Mouse (Mus musculus): ENCODE results near the gene Cdc42se1. TPM values are rescaled to one million over a fixed set of nuclear protein-coding genes. Genes with fewer than 3 reads are reported as not detected.

Cdc42se1 gene
- polyA plus RNA-seq, 1 experiment from 2014 or later, result 43.9 TPM

GRCm38 (mm10) chr3:95277149-95277551 is 48.6 kb downstream of the Cdc42se1 start:
- Histone ChIP-seq H3K9ac (peak overlapping the region; percentile 39; the same call in 1 of the 2 replicates), H3K4me1 (replicated peaks) (peaks cover 78% of the 10 kb centered on the region), H3K9me3 (replicated peaks) (no peaks in the 10 kb centered on the region), H3K27ac (peak overlapping the region; percentile 67), H3K4me2 (no peak overlapping the region), H3K4me3 (replicated peaks) (no peak overlapping the region), H3K27me3 (no peaks in the 10 kb centered on the region), H3K36me3 (no peaks in the 10 kb centered on the region)
- ATAC-seq (ENCODE audit: low read depth) (no peak), DNase-seq (peak; percentile 43)
- WGBS (ENCODE audit: insufficient replicate concordance), result 70% methylated on average over 1 of the region's 1 CpGs

DNA sequence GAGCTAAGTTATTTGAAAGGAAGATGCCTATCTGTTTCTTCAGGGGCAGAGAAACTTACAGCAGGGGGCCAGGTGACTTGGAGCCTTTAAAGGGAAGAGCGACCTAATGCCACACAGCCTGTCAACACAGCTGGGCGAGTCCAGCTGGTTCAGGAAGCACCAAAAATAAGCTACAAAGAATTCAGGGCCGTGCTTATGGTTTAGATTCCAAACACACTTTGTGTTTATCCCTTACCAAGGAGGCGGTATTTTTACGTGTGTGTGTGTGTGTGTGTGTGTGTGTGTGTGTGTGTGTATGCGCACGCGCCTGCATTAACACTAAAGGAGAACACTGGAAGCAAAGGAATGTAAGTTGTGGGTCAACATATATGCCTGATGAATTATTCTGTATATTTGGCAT is 52.2 kb downstream of the Cdc42se1 start:
- Histone ChIP-seq H3K9ac (peak overlapping the region; percentile 90), H3K27me3 (no peaks in the 10 kb centered on the region), H3K4me2 (peak overlapping the region; percentile 79), H3K36me3 (no peaks in the 10 kb centered on the region), H3K4me3 (replicated peaks) (peak overlapping the region; percentile 82), H3K4me1 (replicated peaks) (peaks cover 77% of the 10 kb centered on the region), H3K27ac (peak overlapping the region; percentile 90), H3K9me3 (replicated peaks) (no peaks in the 10 kb centered on the region)
- DNase-seq (no peak), ATAC-seq (ENCODE audit: low read depth) (no peak)
- WGBS (ENCODE audit: insufficient replicate concordance), result 11% methylated on average over 8 of the region's 8 CpGs

DNA sequence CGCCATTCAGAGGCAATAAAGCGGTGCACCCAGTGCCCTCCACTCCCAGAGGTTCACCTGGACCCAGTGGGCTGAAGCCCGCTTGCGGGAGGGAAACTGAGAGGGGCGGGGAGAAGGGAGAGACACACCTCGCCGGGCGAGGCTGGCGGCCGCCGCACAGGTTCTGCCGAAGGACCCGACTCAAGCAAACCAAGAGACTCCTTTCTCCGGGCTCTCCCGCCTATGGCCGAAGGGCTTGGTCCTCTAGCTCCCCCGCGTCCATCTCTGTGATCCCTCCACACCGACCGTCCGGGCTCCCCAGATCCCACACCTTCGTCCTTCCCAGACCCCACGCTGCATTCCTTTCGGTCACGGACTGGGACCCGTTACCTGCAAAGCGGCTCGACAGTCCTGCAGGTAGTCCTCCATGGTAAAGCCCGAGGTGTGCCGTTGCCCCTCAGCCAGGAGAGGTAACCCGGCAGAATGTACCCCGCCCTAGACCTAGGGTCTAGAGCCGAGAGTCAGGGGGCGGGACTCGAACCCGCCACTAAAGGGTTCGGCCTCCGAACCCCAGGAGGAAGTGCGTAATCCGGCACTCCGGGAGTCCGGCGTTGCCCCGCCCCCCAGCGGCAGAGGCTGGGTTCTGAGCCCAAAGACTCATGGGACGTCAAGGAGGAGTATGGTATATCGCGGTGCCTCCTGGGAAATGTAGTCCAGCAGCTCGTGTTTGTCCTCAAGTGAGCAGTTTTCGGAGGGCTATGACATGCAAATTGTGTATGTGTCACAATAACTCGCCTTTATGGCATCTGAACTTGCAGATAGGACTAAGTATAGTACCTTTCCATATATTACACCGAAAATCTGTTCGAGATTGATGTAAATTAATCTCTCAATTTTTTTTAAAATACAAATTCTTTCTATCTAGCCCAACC is 52.9 kb downstream of the Cdc42se1 start, which contains the start of the genes Mindy1 and Prune1:
Gene Mindy1 (plus strand): TSS at position 130 of the 911 bp plus-strand sequence.
Gene Prune1 (minus strand): TSS at position 861 of the 911 bp plus-strand sequence.
- Histone ChIP-seq H3K4me2 (peak within 1 kb of the TSS; percentile 79), H3K4me1 (replicated peaks) (peaks cover 76% of the 10 kb centered on the region), H3K4me3 (replicated peaks) (peak within 1 kb of the TSS; percentile 82), H3K27me3 (no peaks in the 10 kb centered on the region), H3K9me3 (replicated peaks) (no peaks in the 10 kb centered on the region), H3K27ac (peak within 1 kb of the TSS; percentile 97), H3K9ac (peak within 1 kb of the TSS; percentile 90), H3K36me3 (no peaks in the 10 kb centered on the region)
- under 1% methylated on average over 53 of the region's 53 CpGs for WGBS (ENCODE audit: insufficient replicate concordance)
- ATAC-seq (ENCODE audit: low read depth) (peak; percentile 83), DNase-seq (peak; percentile 99)

DNA sequence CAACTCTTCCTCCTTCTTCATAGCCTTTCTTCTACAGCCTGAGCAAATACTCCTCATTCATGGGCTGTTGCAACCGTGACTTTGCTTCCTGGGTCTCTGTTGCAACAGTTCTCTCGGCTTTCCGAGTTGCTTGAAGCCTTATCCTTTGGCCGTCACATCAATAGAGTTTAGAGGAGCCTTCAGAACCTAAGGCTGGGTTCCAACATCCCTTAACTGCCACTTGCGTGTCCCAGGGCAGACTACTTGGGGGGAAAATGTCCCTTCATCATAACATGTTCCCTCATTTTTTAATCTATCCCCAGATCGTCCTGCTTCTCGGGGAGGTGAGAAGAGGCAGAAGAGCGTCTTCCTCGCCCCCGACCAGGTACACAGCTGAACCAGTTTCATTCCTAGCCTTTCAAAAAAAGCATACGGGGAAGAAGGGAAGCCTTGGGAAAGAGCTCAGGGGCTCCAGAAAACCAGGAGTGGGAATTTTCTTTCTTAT is 53.9 kb downstream of the Cdc42se1 start:
- Histone ChIP-seq H3K27me3 (no peaks in the 10 kb centered on the region), H3K9me3 (replicated peaks) (no peaks in the 10 kb centered on the region), H3K27ac (peak overlapping the region; percentile 97), H3K36me3 (0 out of 2 replicates have a peak, but pooled peaks cover 2% of the 10 kb centered on the region), H3K4me3 (replicated peaks) (peak overlapping the region; percentile 82), H3K4me2 (peak overlapping the region; percentile 79), H3K9ac (peak overlapping the region; percentile 89), H3K4me1 (replicated peaks) (peaks cover 73% of the 10 kb centered on the region)
- ATAC-seq (ENCODE audit: low read depth), result peak; percentile 13
- no peak for DNase-seq
- under 1% methylated on average over 11 of the region's 11 CpGs for WGBS (ENCODE audit: insufficient replicate concordance)

DNA sequence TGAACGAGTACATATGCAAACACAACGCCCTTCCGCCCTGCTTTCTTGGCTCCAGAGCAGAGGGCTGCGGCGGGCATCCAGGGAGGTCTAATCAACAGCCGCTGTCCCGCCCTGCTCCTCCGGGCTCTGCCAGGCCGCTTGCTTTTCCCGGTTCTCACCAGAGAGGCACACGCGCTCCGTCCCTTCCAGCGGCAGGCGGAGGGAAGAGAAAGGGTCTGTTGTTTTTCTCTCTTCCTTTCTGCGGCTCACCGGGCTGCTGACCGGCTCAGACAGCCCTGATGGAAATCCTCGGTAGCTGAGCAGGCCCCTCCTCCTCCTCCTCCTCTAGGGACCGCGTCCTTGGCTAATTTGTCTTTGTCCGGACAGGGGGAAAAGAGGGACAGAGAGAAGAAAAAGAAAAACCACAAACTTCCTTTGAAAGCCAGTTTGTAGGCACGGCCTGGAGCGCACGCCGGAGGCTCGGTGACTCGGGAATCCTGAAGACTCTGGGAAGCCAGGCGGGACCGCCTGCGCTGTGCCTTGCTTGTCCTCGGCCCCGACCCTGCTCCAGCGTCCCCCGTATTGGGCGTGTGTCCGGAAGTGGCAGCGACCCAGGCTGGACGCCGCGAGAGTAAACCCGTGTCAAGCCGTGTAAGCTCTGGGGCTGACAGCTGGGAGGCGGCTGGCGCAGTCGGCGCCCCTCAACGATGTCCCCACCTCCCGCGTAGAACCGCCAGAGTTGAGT is 54.5 kb downstream of the Cdc42se1 start:
- DNase-seq (peak; percentile 75), ATAC-seq (ENCODE audit: low read depth) (peak; percentile 77)
- H3K36me3 ChIP-seq, result peaks cover 8% of the 10 kb centered on the region
- H3K4me2 ChIP-seq, result peak overlapping the region; percentile 79
- peak overlapping the region; percentile 89 for H3K9ac ChIP-seq
- peak overlapping the region; percentile 97 for H3K27ac ChIP-seq
- H3K4me3 ChIP-seq (replicated peaks), result peak overlapping the region; percentile 82
- H3K4me1 ChIP-seq (replicated peaks), result peaks cover 67% of the 10 kb centered on the region
- no peaks in the 10 kb centered on the region for H3K9me3 ChIP-seq (replicated peaks)
- WGBS (ENCODE audit: insufficient replicate concordance), result under 1% methylated on average over 51 of the region's 51 CpGs
- no peaks in the 10 kb centered on the region for H3K27me3 ChIP-seq

- no peak for ATAC-seq (ENCODE audit: low read depth)
- Histone ChIP-seq H3K4me1 (replicated peaks) (peaks cover 62% of the 10 kb centered on the region), H3K9me3 (replicated peaks) (no peaks in the 10 kb centered on the region), H3K27me3 (no peaks in the 10 kb centered on the region), H3K36me3 (peaks cover 13% of the 10 kb centered on the region), H3K9ac (peak overlapping the region; percentile 89), H3K4me3 (replicated peaks) (peak overlapping the region; percentile 82), H3K4me2 (peak overlapping the region; percentile 79), H3K27ac (peak overlapping the region; percentile 97)
- WGBS (ENCODE audit: insufficient replicate concordance), result 4% methylated on average over 7 of the region's 7 CpGs
- DNase-seq, result no peak
Measured at GRCm38 (mm10) chr3:95283589-95283941, 55.0 kb downstream of the Cdc42se1 start.

DNA sequence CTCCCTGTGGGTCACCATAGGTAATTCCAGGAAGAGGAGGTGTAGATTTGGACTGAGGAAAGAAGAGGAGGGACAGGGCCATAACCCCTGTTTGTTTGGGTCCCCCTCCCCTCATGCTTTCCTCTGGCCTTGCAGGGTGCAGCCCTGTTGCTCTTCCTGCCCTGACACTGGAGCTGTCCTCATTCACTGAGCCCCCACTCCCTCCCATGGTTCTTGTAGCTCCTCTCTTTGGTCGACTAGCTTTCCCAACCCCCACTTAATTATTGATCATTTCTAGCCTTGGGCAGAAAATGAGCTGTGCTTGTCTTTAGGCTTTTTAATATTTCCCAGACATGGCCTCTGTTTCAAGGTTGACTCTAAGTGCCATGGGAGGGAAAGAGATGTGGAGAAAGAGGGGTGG is 55.5 kb downstream of the Cdc42se1 start:
- Histone ChIP-seq H3K27ac (peak overlapping the region; percentile 97), H3K9me3 (replicated peaks) (no peaks in the 10 kb centered on the region), H3K9ac (peak overlapping the region; percentile 89), H3K36me3 (peaks cover 18% of the 10 kb centered on the region), H3K4me3 (replicated peaks) (peak overlapping the region; percentile 82), H3K27me3 (no peaks in the 10 kb centered on the region), H3K4me2 (peak overlapping the region; percentile 79), H3K4me1 (replicated peaks) (peaks cover 57% of the 10 kb centered on the region)
- no peak for ATAC-seq (ENCODE audit: low read depth)
- 35% methylated on average over 1 of the region's 1 CpGs for WGBS (ENCODE audit: insufficient replicate concordance)
- DNase-seq, result no peak

- Histone ChIP-seq H3K4me3 (replicated peaks) (peak overlapping the region; percentile 82), H3K9ac (no peak overlapping the region), H3K4me2 (peak overlapping the region; percentile 79), H3K36me3 (peaks cover 23% of the 10 kb centered on the region), H3K9me3 (replicated peaks) (no peaks in the 10 kb centered on the region), H3K27me3 (no peaks in the 10 kb centered on the region), H3K27ac (no peak overlapping the region), H3K4me1 (replicated peaks) (peaks cover 51% of the 10 kb centered on the region)
- WGBS (ENCODE audit: insufficient replicate concordance), result 82% methylated on average over 12 of the region's 12 CpGs
- DNase-seq (no peak), ATAC-seq (ENCODE audit: low read depth) (no peak)
Measured at GRCm38 (mm10) chr3:95284501-95285281, 56.2 kb downstream of the Cdc42se1 start.

GRCm38 (mm10) chr3:95285390-95285789 is 56.9 kb downstream of the Cdc42se1 start:
- 83% methylated on average over 5 of the region's 5 CpGs for WGBS (ENCODE audit: insufficient replicate concordance)
- Histone ChIP-seq H3K4me3 (replicated peaks) (no peak overlapping the region), H3K9me3 (replicated peaks) (no peaks in the 10 kb centered on the region), H3K4me2 (no peak overlapping the region), H3K27ac (no peak overlapping the region), H3K36me3 (peaks cover 29% of the 10 kb centered on the region), H3K9ac (no peak overlapping the region), H3K4me1 (replicated peaks) (peaks cover 45% of the 10 kb centered on the region), H3K27me3 (no peaks in the 10 kb centered on the region)
- ATAC-seq (ENCODE audit: low read depth) (no peak), DNase-seq (no peak)

Data from liver, embryonic 13.5 days (tissue).